Mouse (Mus musculus) brain, embryonic 14.5 days (tissue): Measurements from ENCODE around the gene Celf2.

Experiments
- CTCF ChIP-seq: fragments of 200-500 bp; IDR thresholded peaks from 2 replicates; pipeline ENCODE4 v1.5.1; 2012; ENCODE audit warnings: inconsistent platforms, mild to moderate bottlenecking, moderate library complexity, borderline replicate concordance; ENCODE audit not compliant: insufficient read depth, insufficient read length; ENCODE audit errors: extremely low read depth
- POLR2A ChIP-seq: fragments of 200-500 bp; IDR thresholded peaks from 2 replicates; pipeline ENCODE4 v1.6.1; 2012; ENCODE audit warnings: mild to moderate bottlenecking, inconsistent platforms, borderline replicate concordance; ENCODE audit not compliant: poor library complexity, insufficient read depth, insufficient read length, severe bottlenecking; ENCODE audit errors: extremely low read depth

GRCm38 (mm10) chr2:6705929-6706739 lies 803.2 kb downstream of the Celf2 start:
- no peak for TF ChIP-seq CTCF
- TF ChIP-seq POLR2A: no peak
